Mouse (Mus musculus) monocyte, adult 5-6 weeks (primary cell): ENCODE data around the gene Garnl3. TPM values are rescaled to one million over a fixed set of nuclear protein-coding genes. Genes with fewer than 3 reads are reported as not detected.
"Not testable (repeated sequence)": the region's sequence is repeated elsewhere in the genome, so short reads cannot be mapped to it uniquely, and the experiment has no call there.

Experiments used
- ATAC-seq: fragments of 153-309, 156-312 bp; replicated peaks from 2 replicates; pipeline ENCODE4 v1.8.0; 2017; ENCODE audit warnings: mild to moderate bottlenecking; ENCODE audit not compliant: low TSS enrichment, insufficient number of reproducible peaks, severe bottlenecking, poor library complexity, low FRiP score
- total RNA-seq: library from RNA; stranded (forward); fragments of 200-1000, 200-491, 200-594 nt; gene quantifications from 3 replicates; pipeline ENCODE4 v1.2.3, GENCODE M21; 2017

Gene Garnl3
- total RNA-seq, 1 experiment from 2014 or later, result 2.6 TPM

- no peak for ATAC-seq
Observed at GRCm38 (mm10) chr2:33045899-33046298, 85.6 kb downstream of the Garnl3 start.

- ATAC-seq, result no peak
Observed at GRCm38 (mm10) chr2:33042781-33043180, 88.7 kb downstream of the Garnl3 start.

- ATAC-seq, result no peak
Observed at GRCm38 (mm10) chr2:33041571-33041970, 89.9 kb downstream of the Garnl3 start.

DNA sequence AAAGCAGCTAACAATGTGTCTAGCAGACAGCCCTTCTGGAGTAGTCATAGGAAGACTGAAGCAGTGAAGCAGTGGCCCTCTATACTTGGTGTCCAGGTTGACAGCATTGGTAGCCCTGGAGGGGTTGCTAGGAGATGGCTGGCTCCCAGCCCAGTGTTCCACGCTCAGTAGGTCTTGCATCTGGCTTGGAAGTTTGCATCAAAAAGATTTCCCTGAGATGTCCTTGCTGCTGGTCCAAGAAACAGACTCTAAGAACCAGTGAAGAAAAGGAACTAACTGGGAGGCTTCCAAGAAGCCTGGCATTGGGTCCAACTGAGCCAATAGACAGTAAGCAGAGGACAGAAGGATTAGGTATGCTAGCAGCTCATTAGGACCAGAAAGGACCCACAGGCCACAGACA is 94.0 kb downstream of the Garnl3 start:
- no peak for ATAC-seq

DNA sequence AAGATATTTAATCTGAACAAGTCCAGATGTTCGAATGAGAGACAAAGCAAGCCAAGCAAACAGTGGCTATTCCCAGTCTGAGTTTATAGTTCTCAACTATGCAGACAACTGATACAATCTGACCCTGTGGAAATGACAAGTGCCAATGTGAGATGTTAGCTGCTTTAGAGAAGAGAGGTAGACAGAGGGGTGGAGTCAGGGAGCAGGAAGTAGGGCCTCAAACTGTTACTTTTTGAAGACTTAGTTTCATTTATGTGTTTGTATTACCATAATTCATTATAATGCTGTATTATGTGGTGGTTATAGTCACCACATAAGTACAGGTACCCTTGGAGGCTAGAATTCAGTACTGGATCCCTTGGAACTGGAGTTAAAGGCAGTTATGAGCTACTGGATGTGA is 96.2 kb downstream of the Garnl3 start:
- no peak for ATAC-seq

- ATAC-seq, result no peak
Observed at GRCm38 (mm10) chr2:33033281-33033680, 98.2 kb downstream of the Garnl3 start.

DNA sequence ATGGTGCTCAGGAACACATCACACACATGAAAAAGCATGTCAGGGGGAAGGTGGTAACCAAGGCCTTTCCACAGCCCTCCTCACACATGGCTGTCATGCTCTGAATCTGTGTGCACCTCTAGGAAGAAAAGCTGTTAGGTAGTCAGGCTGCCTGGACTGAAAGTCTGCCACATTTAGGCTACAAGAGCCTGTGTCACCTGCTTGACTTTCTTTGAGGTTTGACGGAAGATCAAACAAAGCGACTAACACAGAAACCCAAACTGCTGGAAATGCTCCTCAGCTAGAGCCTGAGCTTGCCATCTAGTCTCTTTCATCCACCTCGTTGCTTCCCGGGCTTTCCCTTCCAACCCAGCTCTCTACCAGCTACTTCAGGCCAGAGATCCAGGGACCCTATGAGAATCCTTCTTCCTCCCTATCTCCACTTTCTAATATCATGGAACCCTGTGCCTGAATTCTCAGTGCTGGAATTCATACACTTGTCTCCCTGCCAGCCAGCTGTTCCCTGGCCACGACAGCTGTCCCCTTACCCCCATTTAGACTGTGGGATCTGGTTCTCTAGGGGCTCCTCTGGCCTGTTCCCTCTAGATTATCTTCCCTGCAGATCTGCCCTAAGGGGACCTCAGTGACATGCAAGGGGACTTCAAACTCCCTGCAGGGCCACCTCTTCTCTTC is 98.9 kb downstream of the Garnl3 start:
- no peak for ATAC-seq

DNA sequence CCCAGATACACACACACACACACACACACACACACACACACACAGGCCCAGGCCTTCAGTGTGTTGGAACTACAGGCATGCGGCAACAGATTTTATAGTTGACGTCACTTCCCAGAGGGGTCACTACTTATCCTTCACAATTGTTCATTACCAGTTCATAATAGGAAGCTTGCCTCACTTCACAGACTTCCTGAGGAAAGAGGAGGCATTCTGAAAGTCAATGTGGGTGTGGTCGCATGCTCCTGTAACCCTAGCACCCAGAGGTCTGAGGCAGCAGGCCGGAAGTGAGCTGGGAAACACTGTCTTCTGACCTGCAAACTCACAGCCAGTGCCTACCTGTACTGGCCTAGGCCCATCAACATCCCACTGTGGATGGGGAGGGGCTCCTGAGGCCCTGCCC is 106.4 kb downstream of the Garnl3 start:
- no peak for ATAC-seq

- no peak for ATAC-seq
Observed at GRCm38 (mm10) chr2:33024564-33024963, 106.9 kb downstream of the Garnl3 start.

GRCm38 (mm10) chr2:33022846-33023245 is 108.6 kb downstream of the Garnl3 start:
- ATAC-seq, result no peak

GRCm38 (mm10) chr2:33018026-33018425 is 113.4 kb downstream of the Garnl3 start:
- ATAC-seq, result no peak

- ATAC-seq, result no peak
Observed at GRCm38 (mm10) chr2:33017191-33017590, 114.3 kb downstream of the Garnl3 start.

GRCm38 (mm10) chr2:33014877-33015276 is 116.6 kb downstream of the Garnl3 start:
- ATAC-seq, result no peak

DNA sequence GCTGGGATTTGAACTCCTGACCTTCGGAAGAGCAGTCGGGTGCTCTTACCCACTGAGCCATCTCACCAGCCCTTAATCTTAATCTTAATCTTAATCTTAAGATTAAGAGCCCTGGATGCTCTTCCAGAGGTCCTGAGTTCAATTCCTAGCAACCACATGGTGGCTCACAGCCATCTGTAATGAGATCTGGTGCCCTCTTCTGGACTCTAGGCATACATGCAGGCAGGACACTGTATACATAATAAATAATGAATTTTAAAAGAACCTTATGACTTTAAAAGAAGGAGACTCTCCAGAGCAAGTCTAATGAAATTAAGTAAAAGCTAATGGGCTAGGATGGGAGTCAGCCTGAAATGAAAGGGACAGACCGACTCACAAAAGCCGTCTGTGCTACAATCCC is 122.4 kb downstream of the Garnl3 start:
- ATAC-seq, result not testable (repeated sequence)

- no peak for ATAC-seq
Observed at GRCm38 (mm10) chr2:33005041-33005440, 126.4 kb downstream of the Garnl3 start.

GRCm38 (mm10) chr2:33002144-33002543 is 129.3 kb downstream of the Garnl3 start:
- no peak for ATAC-seq

DNA sequence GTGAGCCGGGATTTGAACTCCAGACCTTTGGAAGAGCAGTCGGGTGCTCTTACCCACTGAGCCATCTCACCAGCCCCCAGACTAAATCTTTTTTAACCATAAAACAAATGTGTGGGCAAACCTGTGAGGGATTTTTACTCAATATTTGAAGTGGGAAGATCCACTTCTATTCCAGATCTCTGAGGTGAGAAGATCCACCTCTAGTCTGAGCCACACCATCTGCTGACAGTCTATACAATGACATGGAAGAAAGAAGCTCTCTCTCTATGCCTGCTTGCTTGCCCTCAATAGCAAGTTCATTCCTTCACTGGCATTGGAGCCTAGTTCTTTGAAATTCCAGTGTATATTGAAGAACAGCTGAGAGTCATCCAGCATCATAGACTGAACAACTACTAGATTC is 131.7 kb downstream of the Garnl3 start:
- no peak for ATAC-seq

DNA sequence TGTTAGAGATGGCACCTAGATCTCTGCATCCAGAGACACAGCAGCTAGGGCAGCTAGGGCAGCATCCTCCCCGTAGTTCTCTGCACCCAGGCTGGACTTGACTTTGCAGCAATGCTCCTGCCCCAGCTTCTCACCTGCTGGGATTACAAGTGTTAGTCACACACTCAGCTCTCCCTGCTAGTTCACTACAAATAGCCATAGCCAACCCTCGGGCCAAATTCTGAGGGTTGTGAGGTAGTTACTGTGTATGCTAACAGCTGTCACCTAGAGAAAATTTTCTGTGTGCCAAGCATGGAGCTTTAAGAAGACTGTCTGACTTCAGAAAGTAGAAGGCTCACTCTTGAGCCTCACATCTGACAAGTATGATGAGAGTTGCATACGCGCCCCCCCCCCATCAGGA is 133.7 kb downstream of the Garnl3 start:
- no peak for ATAC-seq

GRCm38 (mm10) chr2:32997081-32997480 is 134.4 kb downstream of the Garnl3 start:
- no peak for ATAC-seq

GRCm38 (mm10) chr2:32992130-32992529 is 139.3 kb downstream of the Garnl3 start:
- ATAC-seq, result no peak
